Mouse (Mus musculus) stomach, postnatal 0 days (tissue): ENCODE results near the gene Cd83. TPM values are rescaled to one million over a fixed set of nuclear protein-coding genes. Genes with fewer than 3 reads are reported as not detected.

Source experiments
- ATAC-seq: fragments of 200-750 bp; cut with Nextera tagmentation; 2 replicates; pipeline ENCODE4 v1.8.0; 2017; ENCODE audit not compliant: low FRiP score, low TSS enrichment
- DNase-seq: peaks from one replicate; pipeline ENCODE4 v3.0.0-alpha.2; 2016; ENCODE audit warnings: low spot score
- H3K27ac ChIP-seq: fragments of 300-500 bp; sonication (generic); replicated peaks from 2 replicates; pipeline ENCODE4 v1.5.1; 2014; ENCODE audit warnings: mild to moderate bottlenecking, control low read depth
- H3K27me3 ChIP-seq: fragments of 300-500 bp; sonication (generic); 2 replicates; pipeline ENCODE4 v1.6.1; 2014; ENCODE audit warnings: low read length; ENCODE audit not compliant: control insufficient read depth, insufficient read depth
- H3K36me3 ChIP-seq: fragments of 300-500 bp; sonication (generic); 2 replicates; pipeline ENCODE4 v1.6.1; 2014; ENCODE audit warnings: low read length, mixed read lengths; ENCODE audit not compliant: control insufficient read depth, insufficient read depth
- H3K4me1 ChIP-seq: fragments of 300-500 bp; sonication (generic); replicated peaks from 2 replicates; pipeline ENCODE4 v1.6.1; 2014; ENCODE audit warnings: antibody characterized with exemption; ENCODE audit not compliant: control insufficient read depth, insufficient read depth
- H3K4me2 ChIP-seq: fragments of 300-500 bp; sonication (generic); replicated peaks from 2 replicates; pipeline ENCODE4 v1.6.1; 2014; ENCODE audit warnings: low read depth, mild to moderate bottlenecking, control low read depth, moderate library complexity
- H3K4me3 ChIP-seq: fragments of 300-500 bp; sonication (generic); 2 replicates; pipeline ENCODE4 v1.5.1; 2014; ENCODE audit warnings: low read depth, low read length, control low read depth
- H3K9ac ChIP-seq: fragments of 300-500 bp; sonication (generic); 2 replicates; pipeline ENCODE4 v1.6.1; 2014; ENCODE audit warnings: mild to moderate bottlenecking, low read length, control low read depth, mixed read lengths
- H3K9me3 ChIP-seq: fragments of 300-500 bp; sonication (generic); 2 replicates; pipeline ENCODE4 v1.6.1; 2016; ENCODE audit warnings: low read length; ENCODE audit not compliant: control insufficient read depth
- CTCF ChIP-seq: IDR thresholded peaks from 2 replicates; pipeline ENCODE4 v1.5.1; 2016; ENCODE audit warnings: antibody characterized with exemption, low read depth, mild to moderate bottlenecking, moderate library complexity
- EP300 ChIP-seq: optimal IDR thresholded peaks from 2 replicates; pipeline ENCODE3; 2016; ENCODE audit warnings: antibody characterized with exemption
- WGBS: fragments of 180-500 bp; shearing (Covaris S2); extraction: QIAGEN DNeasy Blood & Tissue Kit; methylation state at CpG from one replicate; pipeline ENCODE4 v1.1.7; 2014; 5-methylcytosine and 5-hydroxymethylcytosine counted together
- polyA plus RNA-seq: library from polyadenylated mRNA; unstranded; fragments of >200 nt; fragmentation: Nextera tagmentation; extraction: Ambion mirVana; gene quantifications from 2 replicates; pipeline ENCODE4 v1.2.1, GENCODE M21; 2015

Cd83 gene
- polyA plus RNA-seq, 1 experiment from 2014 or later: 2.1 TPM

DNA sequence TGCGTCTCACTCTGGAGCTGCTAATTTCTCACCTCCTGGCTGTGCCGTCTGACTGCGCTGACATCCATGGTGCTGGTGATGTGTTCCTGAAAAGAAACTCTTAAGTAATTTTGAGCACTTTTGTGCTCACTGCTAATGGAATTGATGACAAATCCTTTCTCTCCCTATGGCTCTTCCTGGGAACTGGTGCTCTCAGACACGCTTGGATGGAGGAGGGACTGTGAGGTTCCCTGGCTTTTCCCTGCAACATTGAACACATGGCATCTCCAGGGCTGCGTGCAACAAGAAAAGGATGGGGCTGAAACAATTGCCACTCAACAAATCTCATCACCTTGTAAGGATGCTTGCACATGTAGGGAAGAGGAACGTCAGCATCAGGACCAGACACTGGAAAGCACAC, 11.6 kb upstream of the Cd83 start:
- Histone ChIP-seq H3K4me3 (no peak overlapping the region), H3K36me3 (no peaks in the 10 kb centered on the region), H3K27me3 (no peaks in the 10 kb centered on the region), H3K9me3 (no peaks in the 10 kb centered on the region), H3K4me2 (no peak overlapping the region), H3K9ac (no peak overlapping the region), H3K27ac (no peak overlapping the region), H3K4me1 (peaks cover 2% of the 10 kb centered on the region; the same call in 1 of the 2 replicates)
- WGBS: 96% methylated on average over 6 of the region's 6 CpGs
- ATAC-seq (no peak), DNase-seq (no peak)
- TF ChIP-seq CTCF (no peak), EP300 (no peak)

DNA sequence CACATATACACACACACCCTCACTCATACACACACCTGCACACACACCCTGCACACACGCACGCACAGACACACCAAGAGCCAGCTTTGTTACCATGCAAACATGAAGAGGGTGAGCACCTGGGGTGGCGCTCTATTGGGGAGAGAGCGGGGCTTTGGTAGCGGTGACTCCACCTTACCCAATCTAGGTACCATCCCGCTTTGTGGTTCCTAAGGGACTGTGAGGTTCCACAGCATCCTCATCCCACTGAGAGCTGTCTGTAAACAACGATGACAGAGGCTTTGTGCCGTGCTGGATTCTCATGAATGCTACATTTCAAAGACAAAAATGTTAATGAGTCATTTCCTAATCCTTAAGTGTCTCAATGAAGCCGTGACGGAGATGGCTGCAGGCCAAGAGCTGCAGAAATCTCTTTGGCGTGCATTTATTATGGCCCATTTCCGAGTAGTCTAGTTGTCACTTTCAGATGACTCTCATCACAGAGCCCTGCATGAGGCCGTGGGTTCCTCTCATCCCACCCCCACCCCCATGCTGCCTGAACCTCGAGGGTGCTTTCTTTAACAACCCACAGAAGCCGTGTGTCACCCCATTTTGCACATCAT, 10.5 kb upstream of the Cd83 start:
- no peaks in the 10 kb centered on the region for H3K36me3 ChIP-seq
- no peaks in the 10 kb centered on the region for H3K9me3 ChIP-seq
- H3K27ac ChIP-seq: no peak overlapping the region
- H3K4me1 ChIP-seq: peaks cover 2% of the 10 kb centered on the region; the same call in 1 of the 2 replicates
- no peak overlapping the region for H3K4me2 ChIP-seq
- no peak for ATAC-seq
- H3K4me3 ChIP-seq: no peak overlapping the region
- WGBS: 39% methylated on average over 15 of the region's 15 CpGs
- no peak overlapping the region for H3K9ac ChIP-seq
- TF ChIP-seq CTCF: no peak
- no peak for TF ChIP-seq EP300
- no peak for DNase-seq
- no peaks in the 10 kb centered on the region for H3K27me3 ChIP-seq

DNA sequence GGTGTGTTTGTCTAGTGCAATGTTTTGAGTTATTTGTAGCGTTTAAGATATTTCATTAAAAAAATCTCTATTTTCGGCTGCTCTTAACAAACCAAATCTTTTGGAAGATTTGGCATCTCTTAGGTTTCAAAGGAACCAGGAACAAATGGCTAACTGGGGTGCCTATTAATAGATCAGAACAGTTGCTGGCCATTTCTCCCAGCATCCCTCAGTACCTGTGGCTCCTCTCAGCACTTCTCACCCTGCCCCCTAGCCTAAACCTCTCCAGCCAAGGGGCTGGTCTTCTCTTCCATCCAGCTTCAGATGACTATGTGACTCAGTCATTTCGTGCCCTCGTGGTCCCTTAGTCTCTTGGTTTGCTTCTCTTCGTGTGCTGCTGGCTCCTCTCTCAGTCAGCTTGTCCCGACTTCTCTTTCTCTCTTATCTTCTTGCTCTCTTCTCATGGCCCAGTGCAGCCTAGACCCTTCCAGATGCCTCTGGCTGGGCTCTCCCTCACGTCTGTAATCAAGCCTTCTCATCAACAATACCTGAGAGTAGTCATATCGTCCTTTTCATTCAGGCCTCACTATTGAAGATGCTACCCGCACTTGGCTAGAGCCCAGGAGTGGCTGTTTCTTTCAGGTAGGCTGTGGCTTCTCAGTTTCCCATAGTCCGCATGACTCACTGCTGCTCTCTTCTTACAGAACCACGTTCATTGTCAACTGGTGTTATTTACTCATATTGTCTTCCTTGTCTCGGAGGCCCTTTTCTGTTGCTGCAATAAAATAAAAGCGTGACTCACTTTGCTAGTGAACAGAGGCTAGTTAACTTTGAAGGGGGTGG, 9.8 kb upstream of the Cd83 start:
- no peak for ATAC-seq
- Histone ChIP-seq H3K27ac (no peak overlapping the region), H3K36me3 (no peaks in the 10 kb centered on the region)

GRCm38 (mm10) chr13:43775427-43775733, 9.2 kb upstream of the Cd83 start:
- DNase-seq (no peak), ATAC-seq (no peak)
- H3K36me3 ChIP-seq: no peaks in the 10 kb centered on the region
- no peaks in the 10 kb centered on the region for H3K9me3 ChIP-seq
- no peaks in the 10 kb centered on the region for H3K27me3 ChIP-seq
- H3K27ac ChIP-seq: no peak overlapping the region
- no peak overlapping the region for H3K9ac ChIP-seq
- peaks cover 2% of the 10 kb centered on the region; the same call in 1 of the 2 replicates for H3K4me1 ChIP-seq
- no peak overlapping the region for H3K4me3 ChIP-seq
- H3K4me2 ChIP-seq: no peak overlapping the region
- TF ChIP-seq EP300 (no peak), CTCF (no peak)
- 63% methylated on average over 2 of the region's 2 CpGs for WGBS

More for the DNA sequence above, 9.8 kb upstream of the Cd83 start:
- Histone ChIP-seq H3K4me1 (peaks cover 2% of the 10 kb centered on the region; the same call in 1 of the 2 replicates), H3K27me3 (no peaks in the 10 kb centered on the region), H3K9ac (no peak overlapping the region), H3K4me2 (no peak overlapping the region), H3K4me3 (no peak overlapping the region), H3K9me3 (no peaks in the 10 kb centered on the region)
- no peak for DNase-seq
- WGBS: 67% methylated on average over 13 of the region's 13 CpGs
- TF ChIP-seq CTCF: no peak
- TF ChIP-seq EP300: no peak

DNA sequence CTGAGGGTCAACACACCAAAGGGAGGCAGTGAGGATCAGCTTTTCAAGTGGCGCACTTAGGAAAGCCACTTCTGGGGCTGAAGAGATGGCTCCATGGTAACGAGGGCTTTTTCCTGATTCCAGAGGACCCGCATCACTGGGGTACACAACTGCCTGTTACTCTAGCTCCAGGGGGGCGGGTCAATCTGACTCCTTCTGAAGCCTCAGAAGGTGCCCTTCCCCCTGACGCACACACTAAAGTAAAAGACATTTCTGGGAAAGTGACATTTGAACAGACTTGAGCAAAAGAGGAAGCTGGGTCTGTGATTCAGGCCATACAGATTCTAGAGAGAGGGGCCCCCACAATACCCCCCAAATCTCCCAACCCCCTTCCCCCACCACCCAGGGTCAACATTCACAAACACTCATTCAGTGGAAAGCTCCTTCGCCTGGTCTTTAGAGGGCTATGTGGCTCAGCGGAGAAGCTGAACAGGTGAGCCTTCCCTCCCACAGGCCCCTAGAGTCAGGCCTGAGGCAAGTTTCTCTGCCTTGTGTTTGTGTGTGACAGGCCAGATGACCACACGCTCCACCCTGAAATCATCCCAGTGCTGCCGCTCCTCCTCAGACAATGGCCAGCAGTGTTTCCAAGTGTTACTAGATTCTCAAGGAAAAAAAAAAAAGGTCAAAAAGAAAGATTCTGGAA, 7.1 kb upstream of the Cd83 start:
- ATAC-seq (no peak), DNase-seq (no peak)
- H3K36me3 ChIP-seq: no peaks in the 10 kb centered on the region
- peaks cover 2% of the 10 kb centered on the region; the same call in 1 of the 2 replicates for H3K4me1 ChIP-seq
- no peaks in the 10 kb centered on the region for H3K9me3 ChIP-seq
- H3K27ac ChIP-seq: no peak overlapping the region
- no peak overlapping the region for H3K4me2 ChIP-seq
- WGBS: 74% methylated on average over 9 of the region's 9 CpGs
- TF ChIP-seq EP300: no peak
- TF ChIP-seq CTCF: no peak
- no peak overlapping the region for H3K4me3 ChIP-seq
- H3K9ac ChIP-seq: no peak overlapping the region
- H3K27me3 ChIP-seq: no peaks in the 10 kb centered on the region
